Mouse (Mus musculus) testis, postnatal 10 days (tissue): Measurements from ENCODE around the gene Ndufb2.

ENCODE experiments used
- DNase-seq: peaks from one replicate; pipeline ENCODE4 v3.0.0; 2021; ENCODE audit warnings: low spot score

The Ndufb2 gene

DNA sequence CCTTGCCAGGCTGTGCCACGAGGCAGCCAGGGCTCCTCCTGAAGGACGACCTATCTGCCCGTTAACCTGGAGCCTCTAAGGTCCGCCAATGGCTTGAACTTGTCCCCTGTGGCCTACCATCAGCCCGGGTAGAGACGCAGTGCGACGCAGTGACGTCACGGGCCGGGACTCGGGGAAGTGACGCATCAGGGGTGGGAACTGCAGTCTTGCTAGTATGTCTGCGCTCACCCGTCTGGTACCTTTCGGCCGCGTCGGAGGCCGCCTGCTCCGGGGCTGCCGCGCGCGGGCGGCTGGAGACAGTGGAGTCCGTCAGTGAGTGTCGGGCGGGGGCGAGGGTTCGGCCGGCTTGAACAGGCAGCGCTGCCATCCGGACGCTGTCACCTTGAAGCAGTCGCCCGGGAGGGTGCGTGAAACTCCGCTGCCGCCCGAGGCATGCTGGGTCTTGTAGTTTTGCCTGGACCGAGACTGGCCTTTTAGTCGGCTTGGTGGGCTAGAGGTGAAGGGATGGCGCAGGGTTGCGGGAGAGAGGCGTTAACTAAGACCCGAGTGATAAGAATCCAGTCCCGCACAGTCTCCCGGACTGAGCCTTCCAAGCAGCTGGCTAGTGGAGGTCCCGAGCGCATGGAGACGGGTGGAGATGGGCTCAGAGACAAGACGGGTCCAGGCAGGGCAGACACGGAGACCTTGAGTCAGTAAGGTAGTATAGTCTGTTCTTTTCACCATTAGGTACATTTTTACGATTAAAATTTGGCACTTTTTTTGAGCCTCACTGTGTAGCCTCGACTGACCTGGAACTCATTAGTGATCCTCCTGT, at the start of gene Ndufb2:
Gene Ndufb2, plus strand, starts transcription at position 174 of the 814 bp plus-strand sequence.
- DNase-seq, result peak; percentile 95

GRCm38 (mm10) chr6:39542631-39543597, 49.5 kb upstream of the Ndufb2 start:
- DNase-seq, result peak; percentile 89

GRCm38 (mm10) chr6:39543769-39544420, 48.5 kb upstream of the Ndufb2 start:
- no peak for DNase-seq

DNA sequence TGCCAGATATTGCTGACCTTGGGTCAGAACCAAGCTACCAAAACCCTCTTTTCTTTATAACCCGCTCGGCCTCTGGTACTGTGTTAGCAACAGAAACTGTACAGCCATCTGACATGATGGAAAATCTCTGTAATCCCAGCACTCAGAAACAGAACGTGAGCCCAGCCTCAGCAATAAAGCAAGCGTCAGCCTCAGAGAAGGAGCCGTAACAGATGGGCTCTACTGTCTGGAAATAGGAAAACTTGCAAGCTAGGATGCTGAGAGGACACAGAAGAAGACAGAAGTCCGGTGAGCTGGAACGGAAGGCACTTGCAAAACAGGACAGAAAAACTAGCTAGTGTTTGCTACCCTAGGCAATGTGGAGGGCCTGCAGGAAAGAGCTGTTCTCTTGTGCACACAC, 46.9 kb upstream of the Ndufb2 start:
- no peak for DNase-seq

DNA sequence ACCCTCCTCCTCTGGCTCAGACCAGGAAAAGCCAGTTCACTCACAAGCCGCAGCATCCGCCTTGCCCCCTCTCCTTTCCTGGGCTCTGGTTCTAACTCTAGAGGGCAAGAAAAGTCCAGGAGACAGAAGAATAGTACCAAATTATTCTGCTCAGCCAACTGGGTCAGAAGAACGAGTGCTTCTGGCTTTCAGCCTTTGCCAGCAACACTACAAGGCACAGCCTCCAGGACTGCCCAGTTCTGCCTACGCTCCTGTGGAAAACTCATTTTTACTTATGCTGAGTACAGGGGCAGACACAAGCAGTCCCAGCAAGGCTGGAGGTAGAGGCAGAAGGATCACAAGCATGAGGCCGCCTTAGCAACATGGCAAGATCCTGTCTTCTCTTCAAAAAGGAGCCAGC, 44.3 kb upstream of the Ndufb2 start:
- no peak for DNase-seq

DNA sequence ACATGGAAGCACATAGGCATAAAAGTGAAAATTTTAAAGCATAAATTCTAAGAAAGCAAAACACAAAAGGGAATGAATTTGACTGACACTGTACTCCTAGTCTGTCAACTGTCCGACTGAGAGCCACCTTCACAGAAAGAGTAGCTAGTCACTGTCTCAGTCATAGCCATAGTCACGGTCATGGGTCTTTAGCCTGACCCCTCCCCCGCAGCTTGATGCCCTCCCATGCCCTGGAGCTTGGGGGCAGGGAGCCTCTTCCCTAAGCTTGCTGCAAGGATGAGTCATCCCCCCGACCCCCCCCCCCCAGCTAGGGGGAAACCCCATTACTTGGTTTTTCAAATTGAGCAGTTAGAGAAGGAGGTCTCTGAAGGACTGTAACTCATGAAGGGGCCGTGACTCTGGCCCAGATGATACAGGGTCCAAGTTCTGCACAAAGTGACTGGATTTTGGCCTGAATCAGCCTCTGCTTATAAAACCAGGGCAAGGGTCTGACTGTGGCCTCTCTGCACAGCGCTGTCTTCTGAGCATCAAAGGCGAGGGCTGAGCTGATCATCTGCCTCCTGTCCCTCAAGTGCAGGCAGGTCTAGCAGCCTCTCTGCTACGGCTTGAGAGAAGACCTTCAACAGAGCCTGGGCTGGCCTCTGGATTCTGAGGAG, 40.3 kb upstream of the Ndufb2 start:
- no peak for DNase-seq

DNA sequence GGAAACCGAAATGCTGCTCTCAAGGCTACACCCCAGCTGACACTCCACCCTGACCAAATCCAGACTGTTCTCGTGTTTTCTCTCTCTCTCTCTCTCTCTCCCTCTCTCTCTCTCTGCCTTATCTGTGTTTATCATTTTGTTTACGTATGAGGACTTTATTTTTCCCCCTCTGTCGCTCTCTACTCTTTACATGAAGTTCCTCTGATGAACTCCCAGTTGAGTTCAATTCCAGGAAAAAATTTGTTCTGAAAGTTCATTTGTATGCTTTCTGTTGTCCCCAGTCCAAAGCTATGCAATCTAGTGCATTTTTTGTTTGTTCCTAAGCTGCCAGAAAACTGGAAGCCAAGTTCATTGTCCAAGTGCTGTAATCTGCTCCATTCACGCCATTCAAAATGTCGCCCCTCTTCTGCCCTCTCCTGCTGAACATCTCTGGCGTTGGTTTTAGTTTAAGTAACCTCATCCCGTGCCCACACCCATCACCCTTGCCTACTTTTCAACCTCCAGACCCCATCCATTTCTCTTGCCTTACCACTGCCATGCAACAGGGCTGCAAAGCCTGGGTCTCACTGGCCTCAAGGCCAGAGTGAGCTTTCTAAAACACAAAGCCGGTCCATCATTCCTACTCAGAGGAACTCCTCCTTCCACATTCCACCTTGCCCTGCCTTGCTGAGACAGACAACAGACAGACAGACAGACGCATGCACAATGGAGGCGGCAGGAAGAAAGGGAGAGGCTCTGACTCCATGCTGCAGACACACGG, 37.3 kb upstream of the Ndufb2 start:
- DNase-seq, result no peak

- no peak for DNase-seq
Measured at GRCm38 (mm10) chr6:39555648-39555945, 36.8 kb upstream of the Ndufb2 start.

DNA sequence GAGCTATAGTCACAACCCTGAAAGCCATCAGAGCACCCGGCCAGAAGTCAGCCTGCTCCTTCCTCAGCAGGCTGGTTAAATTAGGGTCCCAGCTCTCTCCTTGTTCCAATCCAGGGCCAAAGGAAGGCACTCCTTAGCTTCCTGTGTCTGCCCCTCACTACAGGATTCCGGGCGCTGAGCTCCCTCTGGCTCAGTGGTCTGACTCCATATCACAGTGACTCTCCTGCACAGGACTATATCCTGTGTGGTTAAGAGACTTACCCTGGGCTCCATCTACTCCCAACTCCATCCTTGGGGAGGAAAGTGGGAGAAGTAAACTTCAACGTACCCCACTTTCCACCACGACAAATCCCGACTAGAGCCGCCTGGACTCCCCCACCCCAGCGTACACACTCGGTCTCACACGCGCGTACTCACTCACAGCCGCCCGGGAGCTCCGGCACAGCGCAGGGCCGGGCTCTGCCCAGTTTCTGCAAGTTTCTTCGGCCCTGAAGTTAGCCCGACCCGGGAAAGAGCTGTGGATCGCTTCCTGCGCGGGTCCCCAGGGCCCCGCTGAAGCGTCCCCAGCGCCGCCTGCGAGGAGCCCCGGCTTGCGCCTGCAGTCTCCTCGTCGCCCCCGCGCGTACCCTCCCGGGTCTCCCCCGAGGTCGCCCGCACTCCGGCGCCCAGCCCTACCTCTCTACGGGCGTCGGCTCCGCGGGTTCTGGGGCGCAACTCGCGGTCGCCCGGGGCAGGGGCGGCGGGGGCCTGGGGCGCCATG, 35.3 kb upstream of the Ndufb2 start:
- DNase-seq, result peak; percentile 67

- DNase-seq, result peak; percentile 87
Measured at GRCm38 (mm10) chr6:39557723-39558261, 34.6 kb upstream of the Ndufb2 start, which contains the start of gene Dennd2a. TSS of gene Dennd2a (minus strand) at chr6:39557867.

GRCm38 (mm10) chr6:39559276-39559939, 33.0 kb upstream of the Ndufb2 start:
- no peak for DNase-seq

DNA sequence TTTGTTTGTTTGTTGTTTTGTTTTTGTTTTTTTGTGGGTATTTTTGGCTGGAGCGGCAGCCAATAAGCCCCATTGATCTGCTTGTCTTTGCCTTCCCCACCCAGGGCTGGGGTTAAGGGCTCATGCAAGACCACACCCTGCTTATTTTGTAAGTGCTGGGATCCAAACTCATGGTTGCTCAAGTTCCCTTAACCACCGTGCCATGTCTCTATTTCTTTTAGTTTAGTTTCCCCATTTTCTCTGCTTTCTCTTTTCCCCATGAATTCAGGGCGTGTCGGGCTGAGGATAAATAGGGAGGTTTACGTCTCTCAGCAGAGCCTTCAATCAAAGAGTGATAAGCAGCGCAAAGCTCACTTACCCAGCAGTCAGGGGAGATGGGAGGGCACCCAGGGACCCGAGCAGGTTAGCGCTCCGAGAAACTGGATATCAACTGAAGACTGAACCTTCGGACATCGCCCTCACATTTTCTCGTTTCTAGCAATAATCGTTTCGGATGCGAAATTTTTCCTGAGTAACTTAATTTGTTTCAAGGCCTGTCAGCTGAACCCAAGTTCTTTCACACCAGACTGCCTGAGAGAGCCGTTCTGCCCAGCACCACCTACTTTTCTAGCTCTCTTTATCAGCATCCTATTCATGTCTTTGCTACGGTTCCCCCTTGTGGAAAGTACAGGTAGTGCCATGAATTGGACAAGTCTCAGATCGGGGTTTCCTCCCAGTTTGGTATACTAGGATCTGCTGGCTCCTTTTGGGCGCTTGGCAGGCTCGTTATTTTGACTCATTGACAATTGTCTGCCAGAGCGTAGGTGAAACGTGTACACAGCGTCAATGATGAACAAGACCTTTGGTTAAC, 30.0 kb upstream of the Ndufb2 start:
- peak; percentile 79 for DNase-seq

- no peak for DNase-seq
Measured at GRCm38 (mm10) chr6:39567528-39567927, 24.8 kb upstream of the Ndufb2 start.

GRCm38 (mm10) chr6:39570426-39570825, 21.9 kb upstream of the Ndufb2 start:
- no peak for DNase-seq

GRCm38 (mm10) chr6:39573791-39574554, 18.4 kb upstream of the Ndufb2 start, which contains the start of gene Adck2:
TSS of gene Adck2 (plus strand) at chr6:39573873.
- DNase-seq, result peak; percentile 75

DNA sequence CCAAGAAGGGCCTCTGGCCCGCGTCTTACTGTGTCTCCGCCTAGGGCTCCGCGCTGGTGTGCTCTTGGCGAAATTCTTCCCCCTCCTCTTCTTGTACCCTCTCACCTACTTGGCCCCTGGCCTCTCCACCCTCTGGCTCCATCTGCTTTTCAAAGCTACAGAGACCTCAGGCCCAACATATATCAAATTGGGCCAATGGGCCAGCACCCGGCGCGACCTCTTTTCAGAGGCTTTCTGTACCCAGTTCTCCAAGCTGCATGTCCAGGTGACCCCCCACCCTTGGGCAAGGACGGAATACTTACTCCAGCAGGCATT, 17.9 kb upstream of the Ndufb2 start:
- no peak for DNase-seq

- DNase-seq, result no peak
Measured at GRCm38 (mm10) chr6:39574951-39575350, 17.4 kb upstream of the Ndufb2 start.

GRCm38 (mm10) chr6:39579552-39579951, 12.8 kb upstream of the Ndufb2 start:
- DNase-seq, result no peak
